Mouse (Mus musculus) heart, postnatal 0 days (tissue): Measurements from ENCODE around the gene Otulin. TPM values are rescaled to one million over a fixed set of nuclear protein-coding genes. Genes with fewer than 3 reads are reported as not detected.

Source experiments
- ATAC-seq: fragments of 200-750 bp; cut with Nextera tagmentation; 2 replicates; pipeline ENCODE4 v1.8.0; 2017; ENCODE audit warnings: low read depth, moderate number of reproducible peaks, moderate library complexity; ENCODE audit not compliant: insufficient read depth
- DNase-seq: peaks from one replicate; pipeline ENCODE4 v3.0.0-alpha.2; 2016; ENCODE audit warnings: low spot score
- H3K27ac ChIP-seq: fragments of 300-500 bp; sonication (generic); 2 replicates; pipeline ENCODE4 v1.5.1; 2014; ENCODE audit warnings: low read depth, mild to moderate bottlenecking
- H3K27me3 ChIP-seq: fragments of 300-500 bp; sonication (generic); 2 replicates; pipeline ENCODE4 v1.6.1; 2014; ENCODE audit warnings: low read length, mixed read lengths; ENCODE audit not compliant: control insufficient read depth, insufficient read depth
- H3K36me3 ChIP-seq: fragments of 300-500 bp; sonication (generic); replicated peaks from 2 replicates; pipeline ENCODE4 v1.6.1; 2014; ENCODE audit warnings: low read length, mixed read lengths; ENCODE audit not compliant: control insufficient read depth, insufficient read depth
- H3K4me1 ChIP-seq: fragments of 300-500 bp; sonication (generic); 2 replicates; pipeline ENCODE4 v1.6.1; 2014; ENCODE audit warnings: antibody characterized with exemption; ENCODE audit not compliant: control insufficient read depth, insufficient read depth
- H3K4me2 ChIP-seq: fragments of 300-500 bp; sonication (generic); 2 replicates; pipeline ENCODE4 v1.6.1; 2014; ENCODE audit warnings: low read depth, mild to moderate bottlenecking, low read length, moderate library complexity
- H3K4me3 ChIP-seq: fragments of 300-500 bp; sonication (generic); 2 replicates; pipeline ENCODE4 v1.5.1; 2014; ENCODE audit warnings: low read depth, low read length
- H3K9ac ChIP-seq: fragments of 300-500 bp; sonication (generic); replicated peaks from 2 replicates; pipeline ENCODE4 v1.6.1; 2014; ENCODE audit warnings: low read depth, low read length, mixed read lengths
- H3K9me3 ChIP-seq: fragments of 300-500 bp; sonication (generic); replicated peaks from 2 replicates; pipeline ENCODE4 v1.6.1; 2016; ENCODE audit warnings: low read length; ENCODE audit not compliant: control insufficient read depth
- CTCF ChIP-seq: IDR thresholded peaks from 2 replicates; pipeline ENCODE4 v1.5.1; 2016; ENCODE audit warnings: antibody characterized with exemption, control low read depth, low read depth
- EP300 ChIP-seq: IDR thresholded peaks from 2 replicates; pipeline ENCODE4 v1.6.1; 2016; ENCODE audit warnings: antibody characterized with exemption, low read depth
- WGBS: fragments of 180-500 bp; shearing (Covaris S2); extraction: QIAGEN DNeasy Blood & Tissue Kit; methylation state at CpG from one replicate; pipeline ENCODE4 v1.1.7; 2014; 5-methylcytosine and 5-hydroxymethylcytosine counted together
- polyA plus RNA-seq: library from polyadenylated mRNA; unstranded; fragments of >200 nt; fragmentation: Nextera tagmentation; extraction: Ambion mirVana; gene quantifications from 2 replicates; pipeline ENCODE4 v1.2.1, GENCODE M21; 2015
- total RNA-seq: library from RNA; depleted of rRNA; stranded (reverse); fragments of >200 nt; gene quantifications from 2 replicates; pipeline ENCODE4 v1.2.3, GENCODE M21; 2014; ENCODE audit warnings: low replicate concordance

Otulin gene
- total and polyA plus RNA-seq, 2 experiments from 2014 or later: 26.3 to 36.1 TPM

GRCm38 (mm10) chr15:27506127-27506886 lies 124.2 kb downstream of the Otulin start:
- WGBS: 27% methylated on average over 5 of the region's 5 CpGs

DNA sequence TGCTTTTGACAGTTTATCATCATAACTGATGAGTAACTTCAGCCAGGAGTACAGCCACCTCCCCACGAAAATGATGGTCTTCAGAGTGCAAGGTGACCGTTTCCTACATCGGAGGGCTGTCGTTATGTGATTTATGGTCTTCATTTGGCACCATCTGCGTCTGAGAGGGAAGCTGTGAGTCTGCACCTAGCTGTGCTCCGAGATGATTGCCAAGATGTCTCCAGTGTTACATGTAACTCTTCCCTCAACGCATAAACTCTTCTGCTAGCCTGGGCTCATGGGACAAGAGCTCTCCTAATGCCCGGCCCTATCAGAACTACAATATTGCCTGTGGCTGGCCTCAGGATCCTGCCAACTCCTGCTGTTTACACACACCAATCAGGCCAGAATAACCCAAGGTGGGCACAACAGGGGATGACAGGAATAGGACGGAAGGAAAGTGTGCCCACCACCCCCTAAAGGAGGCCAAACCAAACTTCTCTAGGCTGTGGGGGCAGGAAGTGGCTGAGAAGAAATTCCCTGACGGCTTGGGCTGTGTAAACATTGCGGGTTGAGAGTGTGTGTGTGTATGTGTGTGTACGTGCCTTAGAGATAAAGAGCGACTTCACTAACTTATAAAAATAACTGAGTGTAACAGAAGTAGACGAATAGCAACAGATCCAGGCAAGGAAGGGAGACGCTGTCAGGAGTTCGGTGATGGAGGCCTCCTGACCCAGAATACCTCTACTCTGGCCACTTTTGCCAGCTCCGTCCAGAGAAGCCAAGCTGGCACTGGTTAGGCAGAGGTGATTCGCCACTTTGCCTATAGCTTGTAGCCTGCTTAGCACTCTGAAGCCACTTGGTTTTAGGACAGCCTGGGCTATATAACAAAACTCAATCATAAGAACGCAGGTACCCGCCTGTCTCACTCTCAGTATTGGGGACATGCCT lies 126.4 kb downstream of the Otulin start:
- Histone ChIP-seq H3K4me2 (no peak overlapping the region; the same call in 1 of the 2 replicates), H3K27ac (peak overlapping the region; percentile 69), H3K9me3 (no peaks in the 10 kb centered on the region), H3K9ac (no peak overlapping the region), H3K4me3 (no peak overlapping the region), H3K36me3 (no peaks in the 10 kb centered on the region), H3K4me1 (peaks cover 74% of the 10 kb centered on the region), H3K27me3 (no peaks in the 10 kb centered on the region)
- DNase-seq (peak; percentile 21), ATAC-seq (no peak)
- TF ChIP-seq EP300 (no peak), CTCF (no peak)
- WGBS: 38% methylated on average over 20 of the region's 20 CpGs

More at GRCm38 (mm10) chr15:27506127-27506886, 124.2 kb downstream of the Otulin start:
- no peak for TF ChIP-seq EP300
- no peak for TF ChIP-seq CTCF
- Histone ChIP-seq H3K27me3 (no peaks in the 10 kb centered on the region), H3K4me3 (no peak overlapping the region), H3K4me2 (no peak overlapping the region), H3K27ac (peak overlapping the region; percentile 82), H3K36me3 (no peaks in the 10 kb centered on the region), H3K9ac (no peak overlapping the region), H3K4me1 (peaks cover 75% of the 10 kb centered on the region), H3K9me3 (no peaks in the 10 kb centered on the region)
- DNase-seq: peak; percentile 55
- peak; percentile 28; the same call in 1 of the 2 replicates for ATAC-seq

DNA sequence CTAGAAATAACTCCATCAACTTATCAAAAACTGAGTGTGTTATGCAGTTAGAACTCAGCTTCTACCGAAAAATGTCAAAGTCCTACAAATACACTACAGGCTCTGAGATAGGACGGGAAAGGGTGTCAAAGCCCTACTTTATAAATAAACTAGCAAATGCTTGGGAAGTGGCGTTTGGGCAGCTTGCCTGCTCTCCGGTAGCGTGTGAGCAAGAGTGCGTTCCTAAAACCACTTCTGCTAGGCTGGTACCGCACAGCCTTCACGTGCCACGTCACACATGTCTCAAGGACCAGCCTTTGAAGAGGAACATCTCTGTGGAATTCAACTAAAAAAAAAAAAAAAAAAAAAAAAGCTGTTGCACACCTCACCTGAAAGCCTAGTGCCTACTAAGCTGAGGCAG lies 127.3 kb downstream of the Otulin start:
- ATAC-seq (peak; percentile 49; the same call in 1 of the 2 replicates), DNase-seq (peak; percentile 43)
- Histone ChIP-seq H3K9me3 (no peaks in the 10 kb centered on the region), H3K36me3 (no peaks in the 10 kb centered on the region), H3K27me3 (no peaks in the 10 kb centered on the region), H3K4me2 (no peak overlapping the region; the same call in 1 of the 2 replicates), H3K4me1 (peaks cover 66% of the 10 kb centered on the region), H3K4me3 (no peak overlapping the region), H3K9ac (no peak overlapping the region), H3K27ac (peak overlapping the region; percentile 69)
- 20% methylated on average over 9 of the region's 9 CpGs for WGBS
- TF ChIP-seq CTCF (no peak), EP300 (no peak)

DNA sequence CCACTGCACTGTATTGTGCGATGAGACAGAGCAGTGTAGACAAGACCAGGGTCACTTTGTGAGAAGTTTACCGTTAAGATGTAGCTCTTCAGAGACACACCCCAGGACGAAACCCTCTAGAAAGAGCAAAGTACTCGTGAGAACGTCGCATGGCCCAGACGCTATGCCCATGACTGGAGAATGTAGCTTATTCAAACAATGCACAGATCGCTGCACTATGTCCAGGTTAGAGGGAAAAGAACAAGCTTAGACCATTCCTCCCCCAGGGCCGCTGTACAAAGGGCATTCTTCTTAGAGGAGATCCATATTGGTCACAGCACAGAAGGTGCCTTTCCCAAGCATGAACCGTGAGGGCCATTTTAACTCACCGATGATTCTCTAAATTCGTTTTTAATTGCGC lies 128.2 kb downstream of the Otulin start:
- ATAC-seq: no peak
- Histone ChIP-seq H3K4me2 (no peak overlapping the region), H3K9ac (no peak overlapping the region), H3K27ac (peak overlapping the region; percentile 69), H3K36me3 (no peaks in the 10 kb centered on the region), H3K9me3 (no peaks in the 10 kb centered on the region), H3K27me3 (no peaks in the 10 kb centered on the region), H3K4me1 (peaks cover 59% of the 10 kb centered on the region), H3K4me3 (no peak overlapping the region)
- TF ChIP-seq EP300 (no peak), CTCF (no peak)
- DNase-seq: no peak
- 62% methylated on average over 13 of the region's 13 CpGs for WGBS

DNA sequence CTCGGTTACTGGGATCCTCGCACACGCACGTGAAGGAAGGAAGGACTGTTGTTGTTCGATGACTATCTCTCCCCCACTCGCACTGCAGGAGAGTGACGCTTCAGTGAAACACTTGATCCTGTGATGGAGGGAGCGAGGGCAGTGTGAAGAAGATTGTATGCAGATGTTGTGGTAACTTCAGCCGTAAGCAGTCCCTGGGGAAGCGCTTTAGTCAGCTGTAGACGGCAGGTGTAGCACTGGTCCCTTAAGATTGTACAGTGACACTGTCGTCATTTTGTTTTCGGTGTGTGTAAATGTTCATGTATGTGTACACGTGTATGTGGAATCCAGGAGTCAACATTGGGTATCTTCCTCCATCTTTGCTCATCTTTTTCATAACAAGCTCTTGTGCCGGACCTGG lies 130.1 kb downstream of the Otulin start:
- H3K4me3 ChIP-seq: no peak overlapping the region
- peaks cover 50% of the 10 kb centered on the region for H3K4me1 ChIP-seq
- no peaks in the 10 kb centered on the region for H3K36me3 ChIP-seq
- DNase-seq (no peak), ATAC-seq (no peak)
- no peak overlapping the region for H3K4me2 ChIP-seq
- no peak overlapping the region for H3K27ac ChIP-seq
- TF ChIP-seq CTCF (no peak), EP300 (no peak)
- no peaks in the 10 kb centered on the region for H3K27me3 ChIP-seq
- no peaks in the 10 kb centered on the region for H3K9me3 ChIP-seq
- 78% methylated on average over 15 of the region's 15 CpGs for WGBS
- H3K9ac ChIP-seq: no peak overlapping the region
